Mouse (Mus musculus) cortical plate, adult 2 months (tissue): ENCODE results near the gene Ubtf. TPM values are rescaled to one million over a fixed set of nuclear protein-coding genes. Genes with fewer than 3 reads are reported as not detected.

ENCODE experiments used
- H3K27ac ChIP-seq: fragments of 200-500 bp; 2 replicates; pipeline ENCODE4 v1.5.1; 2012; ENCODE audit warnings: low read length, control low read depth, inconsistent platforms; ENCODE audit not compliant: insufficient read depth
- H3K4me1 ChIP-seq: fragments of 200-500 bp; 2 replicates; pipeline ENCODE4 v1.6.1; 2011; ENCODE audit warnings: low read length; ENCODE audit not compliant: control insufficient read depth, insufficient read depth
- H3K4me3 ChIP-seq: fragments of 200-500 bp; 2 replicates; pipeline ENCODE4 v1.5.1; 2011; ENCODE audit warnings: mild to moderate bottlenecking, low read length, control low read depth; ENCODE audit not compliant: insufficient read depth
- CTCF ChIP-seq: fragments of 200-500 bp; IDR thresholded peaks from 2 replicates; pipeline ENCODE4 v1.5.1; 2011; ENCODE audit warnings: mild to moderate bottlenecking, control low read depth, low read length; ENCODE audit not compliant: insufficient read depth; ENCODE audit errors: extremely low read depth
- POLR2A ChIP-seq: fragments of 200-500 bp; IDR thresholded peaks from 2 replicates; pipeline ENCODE4 v1.6.1; 2011; ENCODE audit warnings: mild to moderate bottlenecking, low read length, control low read depth; ENCODE audit not compliant: insufficient read depth; ENCODE audit errors: extremely low read depth
- polyA plus RNA-seq: library from polyadenylated mRNA; depleted of rRNA; stranded (reverse); fragments of >200 nt; gene quantifications from 2 replicates; pipeline ENCODE4 v1.2.3, GENCODE M21; 2012

Ubtf gene
- polyA plus RNA-seq, 1 experiment, result 84.1 TPM

DNA sequence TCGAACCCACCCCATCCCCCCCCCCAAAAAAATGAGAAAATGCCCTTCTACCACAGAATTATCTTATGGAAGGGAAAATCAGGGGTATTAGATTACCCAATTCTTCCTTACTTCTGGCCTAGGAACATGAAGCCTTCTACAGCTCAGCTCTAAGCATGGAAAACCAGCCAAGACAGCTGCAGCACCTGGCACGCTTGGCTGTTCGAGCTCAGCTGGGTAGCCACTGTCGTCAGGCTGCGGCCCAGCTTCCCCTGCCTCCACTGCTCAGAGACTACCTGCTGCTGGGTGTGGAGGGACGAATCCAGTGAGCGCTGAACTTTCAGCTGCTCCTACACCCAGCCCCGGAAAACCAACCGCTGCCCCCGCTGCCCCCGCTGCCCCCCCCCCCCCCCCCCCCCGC is 41.8 kb downstream of the Ubtf start:
- Histone ChIP-seq H3K4me3 (no peak overlapping the region), H3K4me1 (peaks cover 3% of the 10 kb centered on the region; the same call in 1 of the 2 replicates)
- TF ChIP-seq POLR2A, result no peak
- no peak for TF ChIP-seq CTCF

DNA sequence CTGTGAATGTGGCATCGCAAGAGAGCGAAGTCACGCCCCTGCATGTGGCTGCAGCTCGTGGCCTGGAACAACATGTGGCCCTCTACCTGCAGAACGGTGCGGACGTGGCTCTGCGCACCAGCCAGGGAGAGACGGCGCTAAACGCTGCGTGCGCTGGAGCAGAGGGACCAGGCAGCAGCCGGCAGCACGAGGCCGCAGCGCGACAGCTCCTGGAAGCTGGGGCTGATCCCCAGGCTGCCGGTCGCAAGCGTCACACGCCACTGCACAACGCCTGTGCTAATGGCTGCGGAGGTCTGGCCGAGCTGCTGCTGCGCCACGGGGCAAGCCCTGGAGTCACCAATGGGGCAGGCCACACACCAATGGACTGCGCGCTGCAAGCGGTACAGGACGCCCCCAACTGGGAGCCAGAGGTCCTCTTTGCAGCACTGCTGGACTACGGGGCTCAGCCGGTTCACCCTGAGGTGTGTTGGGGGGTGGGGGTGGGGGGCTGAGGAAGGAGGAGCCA is 43.1 kb downstream of the Ubtf start:
- H3K4me1 ChIP-seq, result peaks cover 3% of the 10 kb centered on the region; the same call in 1 of the 2 replicates
- H3K4me3 ChIP-seq, result peak overlapping the region; percentile 33
- no peak overlapping the region for H3K27ac ChIP-seq
- TF ChIP-seq CTCF (no peak), POLR2A (no peak)

More for the DNA sequence above, 41.8 kb downstream of the Ubtf start:
- H3K27ac ChIP-seq, result no peak overlapping the region

DNA sequence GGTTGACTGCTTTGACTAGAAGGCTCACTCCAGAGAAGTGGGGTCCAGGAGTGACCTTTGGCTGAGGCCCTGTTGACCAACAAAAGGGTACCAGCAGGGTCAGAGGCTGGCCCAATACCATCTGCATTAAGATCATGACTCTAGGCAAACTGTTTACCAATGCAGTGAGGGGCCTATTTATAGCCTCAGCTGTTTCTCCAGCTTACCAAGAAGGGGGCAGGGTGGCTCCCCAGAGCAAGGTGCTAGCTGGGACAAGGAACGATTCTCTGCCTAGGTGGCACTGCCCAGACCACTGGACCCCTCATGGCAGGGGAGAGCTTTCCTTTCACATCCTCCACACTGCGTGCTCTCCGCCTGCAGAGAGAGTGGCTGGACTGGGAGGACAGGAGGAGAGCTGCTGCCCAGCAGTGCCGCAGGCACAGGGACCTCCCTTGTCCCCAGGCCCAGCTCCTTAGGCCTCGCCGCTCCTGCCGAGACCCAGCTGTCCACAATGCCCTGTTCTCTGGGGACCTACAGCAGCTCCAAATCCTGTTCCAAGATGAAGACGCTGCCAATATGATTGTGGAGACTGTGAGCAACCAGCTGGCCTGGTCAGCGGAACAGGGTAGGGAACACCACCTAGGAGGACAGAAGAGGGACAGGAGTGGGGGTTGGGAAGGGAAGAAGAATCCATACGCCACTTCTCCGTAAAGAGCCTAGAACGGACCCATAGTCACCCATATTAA is 50.9 kb downstream of the Ubtf start, which contains the start of gene Asb16:
Gene Asb16, plus strand, starts transcription at position 224 of the 725 bp plus-strand sequence.
- TF ChIP-seq POLR2A (no peak), CTCF (no peak)
- Histone ChIP-seq H3K4me1 (no peaks in the 10 kb centered on the region), H3K27ac (no peak within 1 kb of the TSS), H3K4me3 (no peak within 1 kb of the TSS)

DNA sequence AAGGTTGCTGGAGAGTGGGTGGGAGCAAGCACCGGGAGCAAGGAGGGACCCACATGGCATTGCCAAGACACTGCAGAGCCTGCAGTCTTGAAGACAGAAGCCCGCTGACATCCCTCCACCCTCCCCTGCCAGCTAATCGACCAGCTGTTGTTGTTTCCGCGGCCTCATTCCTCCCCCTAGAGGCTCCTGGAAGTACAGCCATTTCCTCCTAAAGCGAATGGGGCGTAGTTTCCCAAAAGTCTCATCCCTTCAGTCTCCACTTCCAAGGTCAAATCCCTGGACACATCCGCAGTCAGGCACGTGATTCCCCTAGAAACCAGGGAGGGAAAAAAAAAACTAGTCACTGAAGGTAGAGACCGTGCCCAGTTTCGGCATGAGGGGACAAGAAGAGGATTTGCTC is 52.1 kb downstream of the Ubtf start:
- TF ChIP-seq POLR2A (no peak), CTCF (peak; percentile 74)
- H3K4me1 ChIP-seq, result no peaks in the 10 kb centered on the region
- H3K4me3 ChIP-seq, result no peak overlapping the region
- no peak overlapping the region for H3K27ac ChIP-seq

DNA sequence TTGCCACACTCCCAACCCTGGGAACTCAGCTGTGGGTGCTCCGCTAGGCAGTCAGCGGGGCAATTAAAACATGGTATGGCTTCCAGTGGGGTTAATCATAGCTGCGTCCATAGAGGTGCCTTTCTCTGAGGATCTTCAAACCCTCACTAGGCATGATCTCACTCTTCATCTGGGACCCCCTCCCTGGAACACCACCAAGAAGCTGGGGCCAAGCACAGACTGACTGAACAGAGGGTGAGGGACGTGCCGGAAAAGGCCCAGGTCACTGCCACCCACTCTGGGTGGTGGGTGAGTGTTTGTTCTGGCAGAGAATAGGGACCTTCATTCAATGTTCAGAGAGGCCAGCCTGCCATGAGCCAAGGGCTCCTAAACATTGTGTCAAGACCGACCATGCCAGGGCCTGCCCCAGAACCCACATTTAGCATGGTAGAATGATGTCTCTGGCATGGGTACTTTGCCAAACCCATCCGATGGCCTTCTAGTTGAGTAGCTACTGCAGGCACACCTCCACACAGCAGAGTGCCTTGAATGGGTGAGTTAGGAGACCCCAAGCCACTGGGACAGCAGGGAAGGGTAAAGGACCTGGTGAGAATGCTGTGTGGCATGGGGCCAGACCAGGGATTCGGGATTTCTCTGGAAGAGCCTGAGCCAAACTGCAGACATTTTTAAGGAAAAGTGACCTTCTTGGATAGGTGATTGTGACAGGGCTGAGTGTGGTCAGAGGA is 52.7 kb downstream of the Ubtf start:
- TF ChIP-seq CTCF (no peak), POLR2A (no peak)
- Histone ChIP-seq H3K27ac (no peak overlapping the region), H3K4me1 (no peaks in the 10 kb centered on the region), H3K4me3 (no peak overlapping the region)

DNA sequence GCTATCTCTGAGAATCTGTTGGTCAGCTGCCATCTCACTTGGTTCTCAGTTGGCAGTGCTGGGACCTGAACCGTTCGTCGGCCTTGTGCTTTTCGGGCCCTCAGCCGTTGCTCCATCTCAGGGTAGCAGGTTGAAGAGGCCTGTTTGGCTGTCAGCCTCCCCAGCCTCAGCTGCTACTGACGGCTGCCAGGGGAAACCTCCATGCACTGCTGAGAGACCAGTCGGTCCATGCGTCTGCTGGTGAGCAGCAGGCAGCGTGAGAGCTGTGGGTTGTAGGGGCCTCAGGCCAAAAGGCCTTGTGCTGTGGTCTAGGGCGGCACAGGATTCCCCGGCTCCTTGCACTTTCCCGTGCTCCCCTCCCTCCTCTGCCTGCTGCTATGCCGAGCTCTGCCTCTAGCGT is 53.7 kb downstream of the Ubtf start:
- H3K4me1 ChIP-seq, result no peaks in the 10 kb centered on the region
- no peak overlapping the region for H3K27ac ChIP-seq
- TF ChIP-seq POLR2A (no peak), CTCF (no peak)
- H3K4me3 ChIP-seq, result no peak overlapping the region

DNA sequence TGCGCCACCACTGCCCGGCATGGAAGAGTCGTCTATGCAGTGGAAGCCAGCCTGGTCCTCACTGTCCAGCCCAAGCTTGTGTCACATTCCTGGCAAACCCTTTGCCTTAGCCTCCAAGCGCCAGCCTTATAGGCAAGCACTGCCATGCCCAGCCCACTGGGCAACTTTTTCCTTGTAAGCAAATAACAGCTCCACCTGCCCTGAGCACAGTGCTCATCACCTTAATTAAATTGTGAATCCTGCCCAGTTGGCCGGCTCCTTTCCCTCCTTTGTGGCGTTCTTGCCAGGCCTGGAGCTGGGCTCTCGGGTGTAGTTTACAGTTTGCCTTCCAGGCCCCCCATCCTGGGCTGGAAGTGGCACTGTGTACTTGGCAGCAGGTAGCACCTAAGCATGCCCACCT is 56.3 kb downstream of the Ubtf start:
- H3K4me3 ChIP-seq, result no peak overlapping the region
- no peak overlapping the region for H3K27ac ChIP-seq
- no peaks in the 10 kb centered on the region for H3K4me1 ChIP-seq
- TF ChIP-seq POLR2A (no peak), CTCF (no peak)

DNA sequence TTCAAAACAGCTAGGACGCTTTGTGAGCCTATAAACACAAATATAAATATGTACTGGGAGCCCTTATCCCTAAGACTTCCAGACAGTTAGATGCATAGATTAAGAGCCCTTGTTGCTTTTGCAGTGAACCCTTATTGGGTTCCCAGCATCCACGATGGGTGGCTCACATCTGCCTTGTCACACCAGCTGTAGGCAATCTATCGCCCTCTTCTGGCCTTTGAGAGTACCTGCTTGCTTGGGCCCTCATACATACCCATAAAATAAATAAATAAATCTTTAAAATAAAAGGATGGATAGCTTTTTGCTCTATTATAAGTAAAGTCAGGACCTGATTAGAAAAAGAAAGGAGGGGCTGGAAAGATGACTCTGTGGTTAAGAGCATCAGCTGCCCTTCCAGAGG is 61.0 kb downstream of the Ubtf start:
- TF ChIP-seq CTCF, result no peak
- TF ChIP-seq POLR2A, result no peak

DNA sequence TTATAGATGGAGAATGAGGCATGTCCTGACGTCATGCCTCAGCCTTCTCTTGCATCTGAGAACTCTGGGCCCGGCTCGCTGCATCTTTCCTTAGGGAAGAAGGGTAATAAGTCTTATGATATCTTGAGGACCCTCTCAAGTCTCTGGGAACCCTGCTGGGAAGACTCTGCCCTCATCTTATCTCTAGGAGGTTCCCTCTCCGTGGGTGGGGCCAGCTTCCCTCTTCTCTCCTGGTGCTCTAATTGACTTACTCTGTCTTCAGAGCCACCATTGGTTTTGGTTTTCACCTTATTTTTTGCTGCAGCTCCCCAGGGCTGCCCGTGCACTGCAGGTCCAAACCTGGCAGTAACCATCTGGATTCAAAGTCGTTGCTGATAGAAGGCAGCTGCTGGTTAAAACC is 61.4 kb downstream of the Ubtf start:
- TF ChIP-seq CTCF, result no peak
- no peak for TF ChIP-seq POLR2A
- Histone ChIP-seq H3K27ac (no peak overlapping the region), H3K4me3 (no peak overlapping the region), H3K4me1 (no peaks in the 10 kb centered on the region)

More for the DNA sequence above, 61.0 kb downstream of the Ubtf start:
- Histone ChIP-seq H3K27ac (no peak overlapping the region), H3K4me1 (no peaks in the 10 kb centered on the region), H3K4me3 (no peak overlapping the region)
